Mouse (Mus musculus) liver, embryonic 11.5 days (tissue): ENCODE measurements around the gene Cfap61. TPM values are rescaled to one million over a fixed set of nuclear protein-coding genes. Genes with fewer than 3 reads are reported as not detected.

Source experiments
- ATAC-seq: fragments of 200-750 bp; cut with Nextera tagmentation; replicated peaks from 2 replicates; pipeline ENCODE4 v1.8.0; 2017; ENCODE audit warnings: moderate number of reproducible peaks, mild to moderate bottlenecking, moderate TSS enrichment, moderate library complexity; ENCODE audit not compliant: low FRiP score
- DNase-seq: peaks from one replicate; pipeline ENCODE4 v3.0.0-alpha.2; 2017; ENCODE audit warnings: low spot score
- H3K27ac ChIP-seq: fragments of 300-500 bp; sonication (generic); 2 replicates; pipeline ENCODE4 v1.5.1; 2014; ENCODE audit warnings: mild to moderate bottlenecking, low read depth, low read length, control low read depth
- H3K27me3 ChIP-seq: fragments of 300-500 bp; sonication (generic); replicated peaks from 2 replicates; pipeline ENCODE4 v1.6.1; 2014; ENCODE audit warnings: low read length, mixed read lengths; ENCODE audit not compliant: control insufficient read depth, insufficient read depth
- H3K36me3 ChIP-seq: fragments of 300-500 bp; sonication (generic); 2 replicates; pipeline ENCODE4 v1.6.1; 2014; ENCODE audit warnings: mild to moderate bottlenecking, low read length, moderate library complexity, mixed read lengths; ENCODE audit not compliant: control insufficient read depth, insufficient read depth
- H3K4me1 ChIP-seq: fragments of 300-500 bp; sonication (generic); replicated peaks from 2 replicates; pipeline ENCODE4 v1.6.1; 2014; ENCODE audit warnings: low read length, mixed read lengths; ENCODE audit not compliant: control insufficient read depth, insufficient read depth
- H3K4me2 ChIP-seq: fragments of 300-500 bp; sonication (generic); 2 replicates; pipeline ENCODE4 v1.6.1; 2014; ENCODE audit warnings: mild to moderate bottlenecking, control low read depth, moderate library complexity
- H3K4me3 ChIP-seq: fragments of 300-500 bp; sonication (generic); 2 replicates; pipeline ENCODE4 v1.5.1; 2014; ENCODE audit warnings: low read depth, low read length, control low read depth
- H3K9ac ChIP-seq: fragments of 300-500 bp; sonication (generic); 2 replicates; pipeline ENCODE4 v1.6.1; 2014; ENCODE audit warnings: low read depth, low read length, control low read depth
- H3K9me3 ChIP-seq: fragments of 300-500 bp; sonication (generic); 2 replicates; pipeline ENCODE4 v1.6.1; 2016; ENCODE audit warnings: low read length, inconsistent platforms, mixed read lengths; ENCODE audit not compliant: control insufficient read depth
- WGBS: fragments of 180-500 bp; shearing (Covaris S2); extraction: QIAGEN DNeasy Blood & Tissue Kit; methylation state at CpG from one replicate; pipeline ENCODE4 v1.1.7; 2014; 5-methylcytosine and 5-hydroxymethylcytosine counted together
- polyA plus RNA-seq: library from polyadenylated mRNA; unstranded; fragments of >200 nt; fragmentation: Nextera tagmentation; extraction: Ambion mirVana; gene quantifications from 2 replicates; pipeline ENCODE4 v1.2.1, GENCODE M21; 2014

Gene Cfap61
- polyA plus RNA-seq, 1 experiment from 2014 or later: not detected

DNA sequence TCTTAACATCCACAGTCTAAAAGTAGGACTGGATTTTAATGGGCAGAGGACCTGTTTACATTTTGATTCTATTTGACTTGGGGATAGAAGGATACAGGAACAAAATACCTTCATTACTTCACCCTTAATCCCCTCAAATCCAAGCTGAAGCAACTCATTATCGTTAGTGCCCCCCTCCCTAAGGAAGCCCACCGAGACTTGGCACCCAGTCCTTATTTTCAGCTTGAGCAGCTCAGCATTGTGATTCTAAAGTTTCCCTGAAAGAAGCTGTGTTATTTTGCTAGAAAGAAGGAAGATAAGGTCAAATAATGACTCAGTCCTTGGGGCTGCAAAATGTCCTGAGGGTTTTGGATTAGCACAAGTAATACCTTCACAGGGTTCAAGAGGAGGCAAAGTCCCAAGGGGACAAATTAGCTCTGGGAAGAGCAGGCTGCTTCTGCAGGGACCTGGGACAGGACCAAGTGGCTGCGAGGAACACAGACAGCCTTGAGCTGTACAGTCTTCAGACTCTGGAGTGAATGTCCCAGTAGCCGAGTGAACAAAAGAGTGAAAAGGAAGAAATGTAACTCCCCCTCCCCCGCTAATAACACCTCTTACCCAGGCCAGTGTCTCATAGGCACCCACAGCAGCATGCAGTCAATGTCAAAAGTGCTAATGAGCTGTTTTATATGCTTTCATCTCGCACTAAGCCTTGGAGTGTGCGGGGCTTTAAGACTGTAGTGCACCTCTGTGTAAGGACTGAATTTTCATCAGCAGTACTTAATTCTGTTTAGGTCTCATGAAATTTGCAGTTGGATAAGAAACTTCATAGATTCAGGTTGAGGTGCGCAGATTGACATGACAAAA is 81.0 kb downstream of the Cfap61 start:
- Histone ChIP-seq H3K9ac (no peak overlapping the region), H3K4me3 (no peak overlapping the region), H3K4me2 (no peak overlapping the region), H3K9me3 (no peaks in the 10 kb centered on the region), H3K27ac (no peak overlapping the region), H3K36me3 (no peaks in the 10 kb centered on the region), H3K4me1 (0 out of 2 replicates have a peak, but pooled peaks cover 4% of the 10 kb centered on the region), H3K27me3 (no peaks in the 10 kb centered on the region)
- DNase-seq (no peak), ATAC-seq (no peak)
- WGBS: 76% methylated on average over 8 of the region's 8 CpGs

DNA sequence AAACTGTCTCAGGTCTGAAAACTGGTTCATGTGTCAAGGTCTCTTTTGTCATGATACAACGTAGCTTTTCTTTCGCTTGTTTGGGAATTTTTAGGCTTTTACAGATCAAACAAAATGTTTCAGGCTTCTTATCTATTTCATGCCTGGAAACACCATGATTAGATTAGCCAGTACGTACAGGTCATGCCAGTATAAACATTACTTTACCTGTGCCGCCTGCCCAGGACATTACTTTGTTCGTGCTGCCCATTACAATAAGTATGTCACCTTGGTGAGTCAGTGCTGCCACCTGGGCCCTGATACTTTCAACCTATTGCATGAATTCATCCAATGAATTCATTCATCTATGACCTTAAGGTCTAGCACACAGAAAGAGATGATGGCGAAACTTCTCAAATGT is 88.3 kb downstream of the Cfap61 start:
- no peaks in the 10 kb centered on the region for H3K36me3 ChIP-seq
- H3K27ac ChIP-seq: no peak overlapping the region
- no peaks in the 10 kb centered on the region for H3K9me3 ChIP-seq
- no peak overlapping the region for H3K4me3 ChIP-seq
- H3K4me2 ChIP-seq: no peak overlapping the region
- no peak overlapping the region for H3K9ac ChIP-seq
- no peak for ATAC-seq
- H3K27me3 ChIP-seq: no peaks in the 10 kb centered on the region
- no peak for DNase-seq
- H3K4me1 ChIP-seq: no peaks in the 10 kb centered on the region
- 75% methylated on average over 6 of the region's 6 CpGs for whole genome bisulfite sequencing

DNA sequence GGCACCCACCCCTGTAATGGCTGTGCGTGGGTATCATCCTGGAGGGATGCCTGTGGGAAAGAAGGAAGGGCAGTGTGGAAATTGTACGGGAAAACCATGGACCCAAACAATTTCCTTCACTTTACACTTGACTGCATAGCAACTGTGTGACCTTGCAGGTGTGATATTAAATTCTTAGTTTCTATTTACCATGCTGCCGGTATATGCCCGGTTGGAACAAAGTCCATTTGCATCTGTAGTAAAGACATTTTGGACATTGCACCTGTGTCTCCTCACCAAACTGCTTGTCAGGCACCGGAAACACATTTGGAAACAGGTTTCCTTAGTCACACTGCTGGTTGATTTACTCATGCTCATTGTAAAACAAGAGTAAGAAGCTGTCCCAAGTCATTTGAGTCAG is 109.1 kb downstream of the Cfap61 start:
- DNase-seq (no peak), ATAC-seq (no peak)
- Histone ChIP-seq H3K4me1 (no peaks in the 10 kb centered on the region), H3K27me3 (no peaks in the 10 kb centered on the region), H3K27ac (no peak overlapping the region), H3K4me2 (no peak overlapping the region), H3K9me3 (no peaks in the 10 kb centered on the region), H3K9ac (no peak overlapping the region), H3K36me3 (no peaks in the 10 kb centered on the region), H3K4me3 (no peak overlapping the region)
- WGBS: 91% methylated on average over 5 of the region's 5 CpGs

GRCm38 (mm10) chr2:146044926-146045890 is 110.6 kb downstream of the Cfap61 start:
- Histone ChIP-seq H3K4me3 (no peak overlapping the region), H3K27ac (no peak overlapping the region), H3K4me2 (no peak overlapping the region), H3K9ac (no peak overlapping the region), H3K27me3 (no peaks in the 10 kb centered on the region), H3K36me3 (no peaks in the 10 kb centered on the region), H3K9me3 (no peaks in the 10 kb centered on the region), H3K4me1 (no peaks in the 10 kb centered on the region)
- DNase-seq (no peak), ATAC-seq (no peak)
- WGBS: 50% methylated on average over 24 of the region's 24 CpGs

DNA sequence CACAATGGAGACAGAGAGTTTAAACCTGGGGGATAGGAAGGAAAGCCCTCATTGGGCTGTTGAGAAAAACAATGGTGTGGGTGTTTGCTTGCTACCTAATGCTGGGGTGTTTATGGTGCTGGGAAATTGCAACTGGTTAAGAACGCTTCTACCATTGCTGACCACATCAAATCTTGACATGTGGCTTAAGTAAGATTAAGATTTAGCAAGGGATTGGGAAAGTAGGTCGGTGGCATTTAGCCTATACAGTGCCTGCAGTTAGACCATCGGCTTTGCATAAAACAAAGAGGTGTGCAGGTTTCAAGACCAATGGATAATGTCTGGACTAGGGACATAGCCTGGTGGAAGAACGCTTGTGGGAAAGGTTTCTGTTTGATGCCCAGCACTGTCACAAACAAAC is 113.1 kb downstream of the Cfap61 start:
- no peaks in the 10 kb centered on the region for H3K9me3 ChIP-seq
- H3K4me3 ChIP-seq: no peak overlapping the region
- no peaks in the 10 kb centered on the region for H3K4me1 ChIP-seq
- no peak overlapping the region for H3K9ac ChIP-seq
- H3K36me3 ChIP-seq: no peaks in the 10 kb centered on the region
- H3K27me3 ChIP-seq: no peaks in the 10 kb centered on the region
- no peak overlapping the region for H3K4me2 ChIP-seq
- WGBS: 84% methylated on average over 4 of the region's 4 CpGs
- ATAC-seq (no peak), DNase-seq (no peak)
- H3K27ac ChIP-seq: no peak overlapping the region

DNA sequence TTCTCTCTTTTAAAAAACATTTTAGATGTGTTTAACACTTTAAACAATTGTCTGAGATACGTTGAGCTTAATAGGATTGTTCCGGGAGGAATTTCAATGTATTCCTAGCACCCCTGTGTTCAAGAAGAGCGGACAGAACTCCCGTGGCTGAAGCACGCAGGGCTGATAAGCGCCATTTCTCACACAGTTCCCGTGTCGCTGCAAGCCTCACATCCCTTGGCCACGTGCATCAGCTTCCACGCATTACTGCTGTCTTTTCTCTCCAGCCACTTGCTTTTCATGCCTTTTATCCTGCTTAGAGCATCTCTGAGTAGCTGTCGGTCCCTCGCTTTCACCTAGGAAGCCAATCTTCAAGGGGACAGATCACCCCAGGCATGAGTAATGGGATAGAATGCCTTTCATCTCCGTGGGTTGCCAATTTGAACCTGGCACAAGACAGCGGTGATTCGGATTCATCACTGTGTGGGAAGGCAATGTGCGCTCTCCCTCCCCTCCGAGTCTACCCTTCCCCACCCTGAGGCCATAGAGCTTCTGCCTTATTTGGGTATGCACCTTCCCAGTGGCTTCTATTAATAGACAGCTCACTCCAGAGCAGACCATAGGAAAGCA is 113.7 kb downstream of the Cfap61 start:
- WGBS: 71% methylated on average over 17 of the region's 17 CpGs
- DNase-seq (no peak), ATAC-seq (no peak)
- Histone ChIP-seq H3K9ac (no peak overlapping the region), H3K36me3 (no peaks in the 10 kb centered on the region), H3K4me2 (no peak overlapping the region), H3K27me3 (no peaks in the 10 kb centered on the region), H3K9me3 (no peaks in the 10 kb centered on the region), H3K4me3 (no peak overlapping the region), H3K4me1 (no peaks in the 10 kb centered on the region), H3K27ac (no peak overlapping the region)

DNA sequence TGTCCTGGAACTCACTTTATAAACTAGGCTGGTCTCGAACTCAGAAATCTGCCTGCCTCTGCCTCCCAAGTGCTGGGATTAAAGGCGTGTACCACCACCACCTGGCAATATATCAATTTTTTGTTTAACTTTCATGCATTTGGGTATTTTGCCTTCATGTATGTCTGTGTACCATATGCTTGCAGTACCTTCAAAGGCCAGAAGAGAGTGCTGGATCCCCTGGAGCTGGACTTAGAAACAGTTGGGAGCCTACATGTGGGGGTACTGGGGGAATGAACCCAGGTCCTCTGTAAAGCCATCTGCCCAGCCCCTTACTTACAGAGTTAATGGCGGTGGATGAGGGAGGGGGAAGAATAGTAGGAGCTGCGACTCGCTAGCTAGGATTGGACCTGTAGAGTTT is 114.8 kb downstream of the Cfap61 start:
- no peaks in the 10 kb centered on the region for H3K36me3 ChIP-seq

DNA sequence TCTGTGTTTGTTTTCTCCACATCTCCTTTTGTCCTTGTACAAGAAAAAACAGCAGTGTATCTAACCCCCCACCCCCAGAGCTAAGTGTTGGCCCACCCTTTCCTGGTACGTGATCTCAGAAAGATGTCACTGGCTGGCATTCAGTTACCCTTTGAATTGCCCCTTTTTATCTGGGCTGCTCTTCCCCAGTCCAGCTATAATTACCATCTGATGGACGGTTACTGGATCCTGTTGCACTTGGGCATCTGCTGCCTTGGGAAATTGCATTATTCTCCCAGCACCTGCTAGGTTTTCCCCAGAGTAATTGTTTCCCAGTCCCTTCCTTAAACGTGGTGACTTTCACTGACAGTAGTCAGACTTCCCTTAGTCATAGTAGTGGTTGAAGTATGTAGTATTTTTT is 115.5 kb downstream of the Cfap61 start:
- Histone ChIP-seq H3K4me3 (no peak overlapping the region), H3K4me2 (no peak overlapping the region), H3K27ac (no peak overlapping the region), H3K4me1 (no peaks in the 10 kb centered on the region), H3K27me3 (no peaks in the 10 kb centered on the region), H3K9ac (no peak overlapping the region), H3K9me3 (no peaks in the 10 kb centered on the region), H3K36me3 (no peaks in the 10 kb centered on the region)
- ATAC-seq (no peak), DNase-seq (no peak)
- WGBS: 51% methylated on average over 3 of the region's 3 CpGs

More for the DNA sequence above, 114.8 kb downstream of the Cfap61 start:
- no peak overlapping the region for H3K4me2 ChIP-seq
- no peaks in the 10 kb centered on the region for H3K27me3 ChIP-seq
- 74% methylated on average over 5 of the region's 5 CpGs for WGBS
- ATAC-seq (no peak), DNase-seq (no peak)
- H3K4me1 ChIP-seq: no peaks in the 10 kb centered on the region
- no peaks in the 10 kb centered on the region for H3K9me3 ChIP-seq
- H3K27ac ChIP-seq: no peak overlapping the region
- H3K9ac ChIP-seq: no peak overlapping the region
- H3K4me3 ChIP-seq: no peak overlapping the region
